Mouse (Mus musculus) thymus, adult 2 months (tissue): ENCODE data around the gene Zdhhc5.

Experiments
- CTCF ChIP-seq: fragments of 200-500 bp; IDR thresholded peaks from 2 replicates; pipeline ENCODE4 v1.5.1; 2012; ENCODE audit warnings: mild to moderate bottlenecking, control low read depth, low read length, moderate library complexity, borderline replicate concordance; ENCODE audit not compliant: control insufficient read depth, poor library complexity, insufficient read depth; ENCODE audit errors: extremely low read depth
- POLR2A ChIP-seq: fragments of 200-500 bp; IDR thresholded peaks from 2 replicates; pipeline ENCODE4 v1.6.1; 2012; ENCODE audit warnings: mild to moderate bottlenecking, low read length, control low read depth, moderate library complexity; ENCODE audit not compliant: control insufficient read depth, poor library complexity, insufficient read depth; ENCODE audit errors: extremely low read depth

GRCm38 (mm10) chr2:84682605-84683183, 32.3 kb downstream of the Zdhhc5 start:
- no peak for TF ChIP-seq CTCF
- no peak for TF ChIP-seq POLR2A
